Mouse (Mus musculus) thymus, adult 2 months (tissue): Measurements from ENCODE around the gene Sugp1.

Experiments
- CTCF ChIP-seq: fragments of 200-500 bp; IDR thresholded peaks from 2 replicates; pipeline ENCODE4 v1.5.1; 2012; ENCODE audit warnings: mild to moderate bottlenecking, control low read depth, low read length, moderate library complexity, borderline replicate concordance; ENCODE audit not compliant: control insufficient read depth, poor library complexity, insufficient read depth; ENCODE audit errors: extremely low read depth
- POLR2A ChIP-seq: fragments of 200-500 bp; IDR thresholded peaks from 2 replicates; pipeline ENCODE4 v1.6.1; 2012; ENCODE audit warnings: mild to moderate bottlenecking, low read length, control low read depth, moderate library complexity; ENCODE audit not compliant: control insufficient read depth, poor library complexity, insufficient read depth; ENCODE audit errors: extremely low read depth

DNA sequence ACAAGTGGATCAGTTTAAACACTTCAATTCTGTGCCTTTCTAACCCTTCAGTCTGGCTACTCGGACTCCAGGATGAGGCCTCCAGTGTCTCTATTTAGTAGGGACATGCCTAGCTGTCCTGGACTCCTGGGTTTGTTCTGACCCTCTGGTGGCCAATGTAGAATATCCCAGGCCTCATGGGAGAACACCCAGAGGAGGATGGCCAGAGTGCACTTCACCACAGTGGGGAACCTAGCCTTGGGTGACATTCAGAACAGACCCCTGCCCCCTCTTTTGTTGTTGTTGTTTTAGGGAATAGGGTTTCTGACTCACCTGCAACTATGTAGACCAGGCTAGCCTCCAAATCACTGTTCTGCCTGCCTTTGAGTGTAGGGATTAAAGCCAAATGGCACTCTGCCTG is 27.6 kb upstream of the Sugp1 start:
- no peak for TF ChIP-seq CTCF
- no peak for TF ChIP-seq POLR2A
